Mouse (Mus musculus) heart, postnatal 14 days (tissue): Measurements from ENCODE around the gene Ndufa10. TPM values are rescaled to one million over a fixed set of nuclear protein-coding genes. Genes with fewer than 3 reads are reported as not detected.

Experiments
- DNase-seq, 2 experiments: peaks; one replicate each; pipeline ENCODE4 v3.0.0; 2021 to 2022
- intact Hi-C: fragments of 180-260 bp; cut with DNase I; formaldehyde crosslinking; loops from one replicate; pipeline ENCODE4 v1.15.1; 2025
- microRNA-seq, 2 experiments: library from miRNA; unstranded; fragments of <30 nt; microRNA quantifications; one replicate each; pipeline ENCODE4 v1.2.0; 2021 to 2022
- total RNA-seq, 2 experiments: library from RNA; stranded (reverse); gene quantifications; 2 replicates each; pipeline ENCODE4 v1.2.3; 2021

Ndufa10 gene
- total RNA-seq, 2 experiments from 2014 or later: 882 to 892 TPM

DNA sequence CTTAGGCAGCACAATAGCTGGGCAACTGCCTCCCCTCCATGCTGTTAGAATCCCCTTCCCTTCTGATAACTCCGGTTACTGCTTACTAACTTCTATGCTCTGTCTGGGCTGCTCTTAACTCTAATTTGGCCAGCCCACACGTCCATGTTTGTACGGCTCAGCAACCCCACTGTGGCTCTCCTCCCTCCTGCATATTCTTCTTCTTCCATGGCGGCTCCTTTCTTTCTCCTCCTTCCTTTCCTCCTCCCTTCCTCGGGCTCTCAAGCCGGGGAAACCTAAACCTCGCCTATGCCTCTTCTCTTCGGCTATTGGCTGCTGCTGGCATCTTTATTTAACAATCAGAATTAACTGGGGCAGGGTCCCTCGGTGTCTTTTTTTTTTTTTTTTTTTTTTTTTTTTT, 40.9 kb downstream of the Ndufa10 start:
- intact Hi-C loops: no loop called here
- no peak for DNase-seq

DNA sequence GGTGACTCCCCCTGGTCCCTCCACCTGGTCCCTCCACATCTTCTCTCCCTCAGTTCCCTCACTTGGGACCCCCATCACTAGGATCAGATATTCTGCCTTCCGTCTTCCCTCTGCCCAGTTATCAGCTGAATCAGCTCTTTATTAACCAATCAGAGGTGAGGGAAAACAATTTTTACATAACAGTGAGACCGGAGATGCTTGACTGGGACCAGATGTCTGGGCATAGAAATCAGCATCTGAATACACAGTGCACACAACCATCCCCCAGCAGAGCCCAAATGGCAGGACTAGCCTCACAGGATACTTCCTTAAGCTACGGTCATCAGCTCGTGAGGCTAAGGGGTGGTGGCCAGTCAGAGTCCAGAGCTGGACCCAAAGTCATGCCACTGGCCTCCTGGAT, 41.6 kb downstream of the Ndufa10 start:
- no peak for DNase-seq
- intact Hi-C loops: no loop called here

DNA sequence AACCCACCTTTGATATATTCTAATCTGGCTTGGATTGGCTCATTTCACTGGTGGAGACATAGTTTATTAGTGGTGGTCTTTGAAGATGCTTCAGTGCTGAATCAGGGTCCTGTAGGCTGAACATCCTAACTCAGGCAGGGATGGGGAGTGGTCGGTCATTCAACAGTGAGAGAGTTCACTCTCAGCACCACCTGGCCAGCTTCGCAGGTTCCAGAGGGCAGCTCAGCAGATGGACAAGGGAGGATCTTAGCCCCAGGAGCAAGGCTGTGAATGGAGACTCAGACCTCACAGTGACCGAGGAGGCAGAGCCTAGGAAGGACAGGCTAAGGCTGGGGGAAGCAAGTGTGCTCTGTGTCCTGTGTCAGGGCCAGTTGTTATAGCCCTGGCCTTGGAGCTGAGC, 42.2 kb downstream of the Ndufa10 start:
- DNase-seq: no peak
- intact Hi-C loops: no loop called here

DNA sequence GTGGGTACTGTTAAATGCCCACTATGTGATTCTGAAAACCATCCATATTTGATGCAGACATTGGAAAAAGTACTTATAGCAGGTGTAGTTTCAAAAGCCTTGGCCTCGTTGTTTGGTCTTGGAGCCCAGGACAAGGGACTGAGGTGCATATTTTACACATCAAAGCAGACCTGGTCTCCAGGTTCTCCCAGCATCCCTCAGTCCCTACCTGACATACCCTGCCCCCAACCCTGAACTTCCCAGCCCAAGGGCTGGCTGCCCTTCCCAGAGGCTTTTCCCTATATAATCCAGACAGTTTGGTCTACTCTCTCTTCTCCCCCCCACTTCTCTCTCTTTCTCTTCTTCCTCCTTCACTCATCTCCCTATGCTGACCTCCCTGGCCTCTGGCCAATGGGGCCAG, 42.7 kb downstream of the Ndufa10 start:
- intact Hi-C loops: no loop called here
- no peak for DNase-seq

DNA sequence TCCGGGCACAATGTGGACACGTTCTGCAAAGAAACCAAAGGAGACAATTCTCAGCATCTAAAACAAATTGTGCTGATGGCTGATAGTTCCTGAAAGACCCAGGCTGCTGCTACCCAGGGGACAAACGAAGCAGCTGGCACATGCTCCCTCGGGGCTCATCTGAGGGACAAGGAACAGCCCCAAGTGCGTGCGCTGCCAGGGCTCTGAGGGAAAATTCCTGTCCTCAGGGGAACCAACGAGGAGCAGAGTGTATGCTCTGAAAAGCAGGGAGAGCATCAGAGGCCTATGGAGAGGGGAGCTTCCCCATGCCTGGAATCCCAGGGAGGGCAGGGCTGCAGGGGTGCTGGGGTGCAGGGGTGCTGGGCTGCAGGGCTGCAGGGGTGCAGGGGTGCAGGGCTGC, 48.9 kb downstream of the Ndufa10 start:
- DNase-seq: no peak
- intact Hi-C loops: no loop called here

DNA sequence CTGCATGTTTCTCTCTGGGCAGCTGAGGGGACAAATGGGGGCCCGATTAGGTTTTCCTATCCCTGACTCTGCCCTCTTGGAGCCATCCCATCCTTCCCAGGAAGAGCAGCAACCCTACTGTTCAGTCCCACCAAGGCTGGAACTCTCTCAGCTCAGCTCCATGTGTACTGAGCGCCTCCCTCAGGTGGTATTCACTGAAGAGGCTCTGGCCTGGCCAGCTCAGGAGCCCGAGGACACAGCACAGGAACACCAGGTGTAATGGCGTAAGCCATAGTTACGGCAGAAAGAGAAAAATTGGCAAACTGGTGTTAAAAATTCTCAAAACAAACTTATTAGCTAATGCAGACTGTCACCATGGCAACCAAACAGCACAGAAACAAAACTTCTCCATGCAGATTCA, 68.5 kb downstream of the Ndufa10 start:
- intact Hi-C loops: no loop called here

DNA sequence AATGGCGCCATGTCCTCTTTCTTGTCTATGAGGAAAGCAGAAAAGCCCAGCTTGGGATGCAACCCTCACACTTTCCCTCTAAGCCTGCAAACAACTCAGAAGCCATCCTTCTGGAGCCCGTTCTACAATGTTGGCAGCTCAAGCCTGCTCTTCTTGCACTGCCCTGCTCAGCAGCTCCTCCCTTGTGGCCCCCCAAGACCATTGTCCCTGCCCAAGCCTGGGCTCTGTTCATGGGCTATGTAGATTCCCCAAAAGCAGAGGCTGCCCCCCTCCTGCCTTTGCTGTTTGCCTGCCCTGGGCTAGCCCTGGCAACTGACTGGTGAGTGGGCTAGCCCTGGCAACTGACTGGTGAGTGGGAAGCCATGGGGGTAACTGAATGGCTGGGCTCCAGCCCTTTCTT, 73.1 kb downstream of the Ndufa10 start:
- DNase-seq: no peak
- intact Hi-C loops: no loop called here

More for the DNA sequence above, 68.5 kb downstream of the Ndufa10 start:
- DNase-seq: peak; percentile 6 to 16

DNA sequence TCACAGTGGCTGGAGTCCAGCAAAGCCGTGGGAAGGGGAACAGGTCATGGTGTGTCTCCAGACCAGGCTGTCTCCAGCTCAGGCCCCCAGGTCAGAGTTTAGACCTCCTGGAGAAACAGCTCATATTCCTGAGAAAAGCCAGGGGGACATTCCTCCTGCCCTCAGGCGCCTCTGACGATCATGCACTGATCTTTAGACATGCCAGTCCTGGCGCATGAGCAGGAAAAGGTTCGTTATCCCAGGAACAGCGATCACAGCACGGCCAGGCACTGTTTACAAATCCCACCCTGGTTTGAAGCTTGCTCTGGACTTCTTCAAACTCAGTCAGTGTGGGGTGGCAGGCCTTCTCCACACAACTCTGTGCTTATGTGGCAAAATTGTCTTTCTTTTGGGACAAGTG, 75.1 kb downstream of the Ndufa10 start:
- intact Hi-C loops: no loop called here
- no peak for DNase-seq

DNA sequence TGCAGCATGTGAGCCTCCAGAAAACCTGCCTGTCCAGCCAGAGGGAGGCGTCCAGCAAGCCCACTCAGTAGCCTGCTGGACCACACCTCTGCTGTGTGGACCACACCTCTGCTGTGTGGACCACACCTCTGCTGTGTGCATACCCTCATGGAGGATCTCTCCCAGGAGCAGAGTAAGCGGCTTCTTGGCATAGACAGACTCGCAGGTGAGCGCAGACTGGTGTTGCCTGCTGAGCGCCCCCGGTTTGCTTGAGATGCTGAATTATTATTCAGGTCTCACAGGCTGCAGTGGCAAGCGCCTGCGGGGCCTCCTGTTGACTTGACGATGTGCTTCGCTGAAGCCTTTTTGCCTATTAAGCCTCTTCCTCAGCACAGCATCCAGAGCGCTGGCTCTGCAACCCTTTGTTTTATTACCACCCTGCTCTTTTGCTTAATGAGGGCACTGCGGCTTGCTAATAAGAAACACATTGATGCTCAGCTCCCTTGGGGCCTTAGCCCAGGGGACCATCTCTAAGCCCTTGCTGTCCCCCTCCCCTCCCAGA, 76.1 kb downstream of the Ndufa10 start:
- intact Hi-C loops: no loop called here
- no peak for DNase-seq

DNA sequence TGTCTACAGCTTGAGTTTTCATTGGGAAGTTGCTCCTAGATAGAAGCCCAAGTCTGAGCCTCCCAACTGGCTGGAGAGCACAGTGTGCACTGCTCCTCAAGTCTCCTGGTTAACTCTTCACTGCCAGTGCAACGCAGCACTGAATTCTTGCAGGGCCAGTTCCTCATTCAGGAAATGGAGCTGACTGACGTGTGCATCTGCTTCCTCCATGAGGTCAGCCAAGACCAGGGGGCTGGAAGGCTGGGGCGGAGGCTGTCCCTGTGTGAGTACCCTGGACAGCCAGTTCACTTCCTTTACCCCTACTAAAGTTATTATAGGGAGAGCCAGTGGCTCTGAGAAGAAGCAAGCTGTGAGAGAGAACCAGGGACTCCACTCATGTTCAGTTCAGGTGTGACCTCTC, 79.4 kb downstream of the Ndufa10 start:
- DNase-seq: no peak
- intact Hi-C loops: no loop called here

DNA sequence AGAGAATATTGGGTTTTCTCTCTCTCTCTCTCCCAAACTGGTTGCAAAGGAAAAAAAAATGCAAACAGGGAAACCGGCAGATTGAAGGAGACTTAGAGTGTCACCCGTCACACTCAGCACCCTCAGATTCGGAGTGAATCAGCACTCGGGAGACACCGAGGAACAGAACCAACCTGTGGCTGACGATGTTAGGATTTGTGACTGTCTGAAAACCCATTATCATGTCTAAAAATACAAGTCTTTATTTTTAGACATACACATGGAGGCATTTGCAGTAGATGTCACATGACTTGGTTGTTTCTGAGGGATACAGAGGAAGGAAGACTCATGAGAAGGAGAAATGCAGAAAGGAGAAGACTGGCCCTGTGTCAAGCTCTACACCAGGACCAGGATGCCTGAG, 80.5 kb downstream of the Ndufa10 start:
- intact Hi-C loops: no loop called here
- no peak for DNase-seq

Small RNA genes within 50 kb of the gene (microRNA-seq; reads per million reads assigned to microRNA genes)
- gene Mir6900: 10.5 to 12.3 reads per million in 2 experiments

Other genes starting within 250 kb of the Ndufa10 start
- gene Olfr1416, start 11.3 kb upstream of the Ndufa10 start, total RNA-seq: not detected
- not detected for gene Olfr1415, start 22.2 kb upstream of the Ndufa10 start, total RNA-seq
- gene Olfr1414, start 44.8 kb upstream of the Ndufa10 start, total RNA-seq: not detected
- gene Olfr1413, start 97.5 kb upstream of the Ndufa10 start, total RNA-seq: not detected
- not detected for gene Olfr1412, start 111.9 kb upstream of the Ndufa10 start, total RNA-seq
- not detected for gene Olfr1411, start 120.6 kb upstream of the Ndufa10 start, total RNA-seq
- gene Olfr1410, start 131.9 kb upstream of the Ndufa10 start, total RNA-seq: not detected
- gene Olfr12, start 143.9 kb upstream of the Ndufa10 start, total RNA-seq: not detected
- 100 to 1,000 TPM; 217 to 236 TPM for gene Cops9, start 168.1 kb upstream of the Ndufa10 start, total RNA-seq
- not detected for gene Otos, start 175.0 kb upstream of the Ndufa10 start, total RNA-seq